Mouse (Mus musculus): ENCODE data around the gene Senp7.

Senp7 gene

GRCm38 (mm10) chr16:56186863-56187262 is 138.7 kb downstream of the Senp7 start:
- TF ChIP-seq GATA4 (IDR thresholded peaks at IDR 0.05; ENCODE audit: insufficient replicate concordance, low read length) = no peak

DNA sequence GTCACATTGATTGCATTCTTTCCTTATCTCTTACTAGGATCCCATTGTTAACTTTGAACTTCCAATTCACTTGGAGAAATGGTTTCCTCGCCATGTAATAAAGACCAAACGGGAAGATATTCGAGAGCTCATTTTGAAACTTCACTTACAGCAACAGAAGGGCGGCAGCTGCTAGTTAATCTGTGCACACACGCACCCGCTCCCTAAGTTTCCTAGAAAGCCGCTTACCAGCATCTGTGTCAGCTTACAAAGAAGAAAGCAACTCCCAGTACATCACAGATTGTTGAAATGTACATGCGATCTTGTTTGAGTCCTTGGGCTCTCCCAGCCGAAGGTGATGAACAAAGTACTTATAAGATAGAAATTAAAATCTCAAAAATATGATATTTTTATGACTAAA is 140.1 kb downstream of the Senp7 start:
- no peak for TF ChIP-seq GATA4 (IDR thresholded peaks at IDR 0.05; ENCODE audit: insufficient replicate concordance, low read length)

- TF ChIP-seq GATA4 (IDR thresholded peaks at IDR 0.05; ENCODE audit: insufficient replicate concordance, low read length) = no peak
Measured at GRCm38 (mm10) chr16:56204051-56204450, 155.9 kb downstream of the Senp7 start, which contains the start of gene Impg2. Impg2 (plus strand) TSS chr16:56204313.

- no peak for TF ChIP-seq GATA4 (IDR thresholded peaks at IDR 0.05; ENCODE audit: insufficient replicate concordance, low read length)
Measured at GRCm38 (mm10) chr16:56212740-56213139, 164.6 kb downstream of the Senp7 start.

DNA sequence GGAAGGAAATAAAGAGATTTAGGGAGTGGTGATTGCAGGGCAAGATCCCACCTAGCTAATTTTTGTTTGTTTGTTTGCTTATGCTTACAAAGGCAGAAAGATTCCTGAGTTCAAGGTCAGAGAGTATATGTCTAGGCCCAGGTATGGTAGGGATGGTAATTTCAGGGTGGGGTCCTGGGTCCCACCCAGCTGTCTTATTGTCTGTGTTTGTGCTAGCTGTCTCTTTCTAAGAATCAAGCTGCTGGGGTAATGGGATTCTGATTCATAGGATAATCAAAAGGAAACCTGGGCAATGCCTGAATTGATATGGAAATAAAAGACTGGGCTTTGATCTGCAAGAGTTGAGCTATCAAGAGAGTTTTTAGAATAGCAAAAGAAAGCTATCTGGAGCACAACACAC is 179.5 kb downstream of the Senp7 start:
- no peak for TF ChIP-seq GATA4 (IDR thresholded peaks at IDR 0.05; ENCODE audit: insufficient replicate concordance, low read length)

DNA sequence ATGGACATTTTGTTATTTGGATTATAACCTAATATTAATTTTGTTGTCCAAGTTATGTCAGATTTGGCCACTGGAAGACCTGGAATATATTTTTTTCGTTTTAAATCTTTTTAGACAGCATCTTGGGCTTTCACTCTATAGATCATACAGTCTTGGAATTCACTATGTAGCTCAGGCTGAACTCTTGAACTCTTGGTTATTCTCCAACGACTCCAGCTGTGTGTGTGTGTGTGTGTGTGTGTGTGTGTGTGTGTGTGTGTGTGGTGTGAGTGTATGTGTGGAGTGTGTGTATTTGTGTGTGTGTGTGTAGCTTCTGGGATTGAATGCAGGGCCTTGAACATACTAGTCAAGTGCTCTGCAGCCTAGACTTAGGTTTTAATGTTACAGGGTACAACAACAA is 181.3 kb downstream of the Senp7 start:
- TF ChIP-seq GATA4 (IDR thresholded peaks at IDR 0.05; ENCODE audit: insufficient replicate concordance, low read length) = no peak

GRCm38 (mm10) chr16:56231300-56231699 is 183.2 kb downstream of the Senp7 start:
- no peak for TF ChIP-seq GATA4 (IDR thresholded peaks at IDR 0.05; ENCODE audit: insufficient replicate concordance, low read length)

- no peak for TF ChIP-seq GATA4 (IDR thresholded peaks at IDR 0.05; ENCODE audit: insufficient replicate concordance, low read length)
Measured at GRCm38 (mm10) chr16:56232736-56233135, 184.6 kb downstream of the Senp7 start.

Measured in liver, adult (tissue).